Mouse (Mus musculus): Measurements from ENCODE around the gene Paip2b. TPM values are rescaled to one million over a fixed set of nuclear protein-coding genes. Genes with fewer than 3 reads are reported as not detected.

Gene Paip2b
- polyA plus RNA-seq, 1 experiment from 2014 or later, result 17.4 TPM

DNA sequence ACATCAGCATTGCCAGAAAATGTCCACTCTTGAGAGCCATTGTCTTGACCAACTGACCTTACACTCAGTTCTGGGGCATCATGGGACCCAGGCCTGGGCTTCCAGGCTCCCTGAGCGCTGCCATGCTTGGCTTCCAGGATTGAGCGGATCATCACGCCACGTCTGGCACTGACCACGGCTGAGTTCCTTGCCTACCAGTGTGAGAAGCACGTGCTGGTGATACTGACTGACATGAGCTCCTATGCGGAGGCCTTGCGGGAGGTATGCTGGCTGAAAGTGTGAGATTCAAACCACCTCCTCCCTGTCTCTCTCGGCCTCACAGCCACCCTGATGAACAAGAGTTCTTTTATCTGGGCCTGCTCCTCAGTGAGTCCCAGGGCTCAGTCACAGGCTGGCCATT, 75.5 kb downstream of the Paip2b start:
- no peaks in the 10 kb centered on the region for H3K9me3 ChIP-seq (ENCODE audit: low read length)

More for the DNA sequence above, 75.5 kb downstream of the Paip2b start:
- Histone ChIP-seq H3K9ac (replicated peaks; ENCODE audit: low read length) (no peak overlapping the region), H3K4me1 (ENCODE audit: insufficient read depth, low read length) (no peaks in the 10 kb centered on the region), H3K4me2 (replicated peaks; ENCODE audit: low read depth, low read length) (no peak overlapping the region), H3K27ac (ENCODE audit: low read length) (no peak overlapping the region), H3K27me3 (ENCODE audit: insufficient read depth, low read length) (peaks cover 53% of the 10 kb centered on the region), H3K4me3 (ENCODE audit: low read length) (no peak overlapping the region), H3K36me3 (ENCODE audit: insufficient read depth, low read length) (no peaks in the 10 kb centered on the region)
- no peak for ATAC-seq (ENCODE audit: low FRiP score, low TSS enrichment)
- WGBS, result 74% methylated on average over 9 of the region's 9 CpGs

Other genes starting within 250 kb of the Paip2b start
- 0.07 TPM in 1 of 2 replicates, not detected in the other for gene Clec4f, start 175.6 kb downstream of the Paip2b start, polyA plus RNA-seq (2015; fragmentation: Nextera tagmentation; extraction: Ambion mirVana)
- gene Cd207, start 153.9 kb downstream of the Paip2b start, polyA plus RNA-seq (2015; fragmentation: Nextera tagmentation; extraction: Ambion mirVana), result not detected in 2 replicates
- not detected in 2 replicates for gene Vax2, start 120.5 kb downstream of the Paip2b start, polyA plus RNA-seq (2015; fragmentation: Nextera tagmentation; extraction: Ambion mirVana)
- gene Atp6v1b1, start 88.8 kb downstream of the Paip2b start, polyA plus RNA-seq (2015; fragmentation: Nextera tagmentation; extraction: Ambion mirVana), result 14.1 and 15.8 TPM in 2 replicates
- 0.19 and 0.30 TPM in 2 replicates for gene Ankrd53, start 69.1 kb downstream of the Paip2b start, polyA plus RNA-seq (2015; fragmentation: Nextera tagmentation; extraction: Ambion mirVana)
- gene Tex261, start 55.9 kb downstream of the Paip2b start, polyA plus RNA-seq (2015; fragmentation: Nextera tagmentation; extraction: Ambion mirVana), result 98.9 and 101 TPM in 2 replicates
- gene Nagk, start 36.8 kb downstream of the Paip2b start, polyA plus RNA-seq (2015; fragmentation: Nextera tagmentation; extraction: Ambion mirVana), result 60.7 and 60.9 TPM in 2 replicates
- gene Zfp638, start 35.4 kb upstream of the Paip2b start, polyA plus RNA-seq (2015; fragmentation: Nextera tagmentation; extraction: Ambion mirVana), result 48.4 and 58.8 TPM in 2 replicates
- gene Dysf, start 176.8 kb upstream of the Paip2b start, polyA plus RNA-seq (2015; fragmentation: Nextera tagmentation; extraction: Ambion mirVana), result 16.8 and 17.2 TPM in 2 replicates

All from kidney, embryonic 16.5 days (tissue).